Mouse (Mus musculus): ENCODE results near the gene Tubg1. TPM values are rescaled to one million over a fixed set of nuclear protein-coding genes. Genes with fewer than 3 reads are reported as not detected.
"Not testable (repeated sequence)": the region's sequence is repeated elsewhere in the genome, so short reads cannot be mapped to it uniquely, and the experiment has no call there.

Tubg1 gene
- total RNA-seq, 1 experiment from 2014 or later = 32.5 TPM

DNA sequence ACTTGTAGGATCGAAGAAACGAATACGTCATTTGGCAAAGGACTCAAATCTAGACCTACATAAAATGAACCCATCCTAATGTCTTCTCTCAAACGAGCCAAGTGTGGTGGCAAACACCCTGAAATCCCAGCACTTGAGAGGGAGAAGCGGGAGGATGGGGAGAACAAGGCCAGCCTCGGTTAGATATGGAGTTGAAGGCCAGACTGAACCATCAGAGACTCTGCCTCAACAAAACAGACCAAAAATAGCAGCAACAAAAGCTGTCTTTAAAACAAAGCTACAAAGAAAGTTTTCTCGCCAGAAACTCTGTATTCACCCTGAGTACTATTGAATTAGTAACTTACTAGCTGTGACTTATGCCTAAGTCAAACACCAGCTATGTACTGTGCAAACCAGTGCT, 17.3 kb downstream of the Tubg1 start:
- ATAC-seq (replicated peaks; ENCODE audit: low read depth, poor library complexity, severe bottlenecking) = no peak

DNA sequence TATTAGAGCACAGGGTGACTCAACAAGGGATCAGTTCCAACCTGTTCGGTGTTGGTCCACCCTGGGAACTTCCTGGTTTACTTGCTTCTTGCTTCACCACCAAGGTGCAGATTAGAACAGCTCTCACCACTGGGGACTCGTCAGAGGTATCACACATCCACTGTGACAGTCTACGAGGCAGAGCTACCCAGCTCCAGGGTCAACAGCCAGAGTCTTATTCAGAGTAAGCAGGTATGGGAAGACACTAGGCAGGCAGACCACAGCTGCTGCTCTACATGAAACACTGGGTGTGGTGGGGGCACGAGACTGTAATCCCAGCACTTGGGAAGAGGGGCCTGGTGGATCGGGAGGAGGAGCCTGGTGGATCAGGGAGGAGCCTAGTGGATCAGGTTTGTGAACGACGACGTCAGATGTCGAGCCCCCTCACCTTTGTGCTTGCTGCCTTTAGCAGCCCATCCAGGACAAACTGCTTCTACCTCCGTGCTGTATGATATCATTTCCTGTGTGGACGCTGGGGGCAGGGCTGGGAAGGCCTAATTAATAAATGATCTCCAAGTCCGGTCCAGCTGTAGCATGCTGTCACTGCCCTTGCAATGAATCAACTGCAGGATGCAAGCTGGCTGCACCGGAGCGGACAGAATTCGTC, 18.9 kb downstream of the Tubg1 start:
- 0 out of 2 replicates have a peak, but pooled peaks have one; percentile 39 for ATAC-seq (replicated peaks; ENCODE audit: low read depth, poor library complexity, severe bottlenecking)

- no peak for ATAC-seq (replicated peaks; ENCODE audit: low read depth, poor library complexity, severe bottlenecking)
These were observed 20.6 kb downstream of the Tubg1 start for GRCm38 (mm10) chr11:101140164-101140819.

- ATAC-seq (replicated peaks; ENCODE audit: low read depth, poor library complexity, severe bottlenecking) = no peak
These were observed 21.4 kb downstream of the Tubg1 start for GRCm38 (mm10) chr11:101141088-101141487.

DNA sequence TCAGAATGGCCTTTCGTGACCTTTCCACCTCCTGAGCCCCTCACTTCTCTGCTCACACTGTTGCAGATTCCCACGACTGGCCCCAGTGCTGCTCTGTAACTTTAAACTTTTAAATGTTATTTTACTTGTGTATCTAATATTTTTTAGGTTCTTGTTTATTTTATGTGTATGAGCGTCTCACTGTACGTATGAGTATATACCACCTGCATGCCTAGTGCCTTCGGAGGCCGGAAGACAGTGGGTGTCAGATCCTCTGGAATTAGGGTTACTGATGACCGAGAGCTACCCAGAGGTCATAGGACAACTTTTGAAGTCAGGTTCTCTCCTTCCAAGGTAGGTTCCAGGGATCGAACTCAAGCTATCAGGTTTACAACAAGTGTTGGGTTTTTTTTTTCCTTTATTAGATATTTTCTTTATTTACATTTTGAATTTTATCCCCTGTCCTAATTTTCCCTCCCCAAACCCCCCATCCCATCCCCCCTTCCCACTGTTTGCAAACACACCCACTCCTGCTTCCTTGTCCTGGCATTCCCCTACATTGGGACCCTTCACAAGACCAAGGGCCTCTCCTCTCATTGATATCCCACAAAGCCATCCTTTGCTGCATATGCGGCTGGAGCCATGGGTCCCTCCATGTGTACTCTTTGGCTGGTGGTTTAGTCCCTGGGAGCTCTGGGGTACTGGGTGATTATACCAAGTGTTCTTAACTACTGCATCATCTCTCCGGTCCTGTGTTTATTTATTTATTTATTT, 22.7 kb downstream of the Tubg1 start:
- no peak for ATAC-seq (replicated peaks; ENCODE audit: low read depth, poor library complexity, severe bottlenecking)

- ATAC-seq (replicated peaks; ENCODE audit: low read depth, poor library complexity, severe bottlenecking) = peak; percentile 73
These were observed 23.8 kb downstream of the Tubg1 start for GRCm38 (mm10) chr11:101143338-101144225.

DNA sequence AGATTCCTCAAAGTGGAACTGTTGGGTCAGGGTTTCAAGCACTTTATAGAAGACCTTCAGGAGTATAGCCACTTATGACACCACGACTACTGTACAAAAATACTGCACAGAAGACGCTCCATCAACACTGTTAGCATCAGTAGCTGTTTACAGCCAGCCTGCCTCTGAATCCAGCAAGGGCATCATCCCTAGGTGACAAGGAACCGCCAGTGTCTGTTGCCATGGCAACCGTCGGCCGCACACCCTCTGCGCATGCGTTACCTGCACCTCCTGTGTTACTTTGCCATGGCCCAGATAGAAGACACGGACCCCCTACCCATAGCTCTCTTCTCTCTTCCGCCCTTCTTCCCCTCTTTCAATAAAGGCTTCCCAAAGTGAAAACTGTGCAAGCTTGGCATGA, 26.6 kb downstream of the Tubg1 start:
- no peak for ATAC-seq (replicated peaks; ENCODE audit: low read depth, poor library complexity, severe bottlenecking)

- no peak for ATAC-seq (replicated peaks; ENCODE audit: low read depth, poor library complexity, severe bottlenecking)
These were observed 29.0 kb downstream of the Tubg1 start for GRCm38 (mm10) chr11:101148751-101149150.

- no peak for ATAC-seq (replicated peaks; ENCODE audit: low read depth, poor library complexity, severe bottlenecking)
These were observed 29.7 kb downstream of the Tubg1 start for GRCm38 (mm10) chr11:101149178-101150105.

DNA sequence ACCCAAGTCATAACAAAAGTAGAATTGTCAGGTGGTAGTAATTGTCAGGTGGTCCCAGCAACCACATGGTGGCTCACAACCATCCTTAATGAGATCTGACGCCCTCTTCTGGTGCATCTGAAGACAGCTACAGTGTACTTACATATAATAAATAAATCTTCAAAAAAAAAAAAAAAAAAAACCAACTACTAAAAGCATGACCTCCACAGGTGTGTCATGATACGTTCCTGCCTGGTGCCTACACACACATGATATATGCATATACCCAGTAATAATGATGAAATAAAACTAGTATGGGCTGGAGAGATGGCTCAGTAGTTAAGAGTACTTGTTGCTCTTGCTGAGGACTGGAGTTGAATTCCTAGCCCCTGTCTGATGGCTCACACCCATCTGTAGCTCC, 31.3 kb downstream of the Tubg1 start:
- no peak for ATAC-seq (replicated peaks; ENCODE audit: low read depth, poor library complexity, severe bottlenecking)

GRCm38 (mm10) chr11:101152825-101153224, 33.1 kb downstream of the Tubg1 start:
- ATAC-seq (replicated peaks; ENCODE audit: low read depth, poor library complexity, severe bottlenecking) = no peak

DNA sequence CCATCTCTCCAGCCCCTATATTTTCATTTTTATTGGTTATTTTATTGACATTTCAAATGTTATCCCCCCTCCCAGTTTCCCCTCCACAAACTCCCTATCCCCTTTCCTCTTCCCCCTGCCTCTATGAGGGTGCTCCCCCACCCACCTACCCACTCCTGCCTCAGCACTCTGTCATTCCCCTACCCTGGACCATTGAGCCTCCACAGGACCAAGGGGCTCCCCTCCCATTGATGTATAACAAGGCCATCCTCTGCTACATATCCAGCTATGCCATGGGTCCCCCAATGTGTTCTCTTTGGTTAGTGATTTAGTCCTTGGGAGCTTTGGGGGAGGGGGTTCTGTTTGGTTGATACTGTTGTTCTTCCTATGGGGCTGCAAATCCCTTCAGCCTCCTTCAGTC, 34.9 kb downstream of the Tubg1 start:
- ATAC-seq (replicated peaks; ENCODE audit: low read depth, poor library complexity, severe bottlenecking) = no peak

DNA sequence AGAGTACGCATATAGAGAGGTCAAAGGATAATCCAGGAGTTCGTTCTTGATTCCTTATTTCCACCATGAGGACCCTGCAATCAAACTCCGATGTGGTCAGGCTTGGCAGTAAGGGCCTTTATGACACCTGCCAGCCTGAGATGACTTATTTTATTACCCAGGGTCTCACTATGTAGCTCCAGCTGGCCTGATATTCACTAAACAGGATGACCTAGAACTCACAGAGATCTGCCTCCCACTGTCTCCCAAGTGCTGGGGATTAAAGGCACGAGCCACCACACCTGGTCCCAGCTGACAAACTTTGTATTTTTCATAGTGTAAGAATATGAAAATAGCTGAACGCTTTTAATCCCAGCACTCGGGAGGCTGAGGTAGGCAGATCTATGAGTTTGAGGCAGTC, 35.4 kb downstream of the Tubg1 start:
- no peak for ATAC-seq (replicated peaks; ENCODE audit: low read depth, poor library complexity, severe bottlenecking)

DNA sequence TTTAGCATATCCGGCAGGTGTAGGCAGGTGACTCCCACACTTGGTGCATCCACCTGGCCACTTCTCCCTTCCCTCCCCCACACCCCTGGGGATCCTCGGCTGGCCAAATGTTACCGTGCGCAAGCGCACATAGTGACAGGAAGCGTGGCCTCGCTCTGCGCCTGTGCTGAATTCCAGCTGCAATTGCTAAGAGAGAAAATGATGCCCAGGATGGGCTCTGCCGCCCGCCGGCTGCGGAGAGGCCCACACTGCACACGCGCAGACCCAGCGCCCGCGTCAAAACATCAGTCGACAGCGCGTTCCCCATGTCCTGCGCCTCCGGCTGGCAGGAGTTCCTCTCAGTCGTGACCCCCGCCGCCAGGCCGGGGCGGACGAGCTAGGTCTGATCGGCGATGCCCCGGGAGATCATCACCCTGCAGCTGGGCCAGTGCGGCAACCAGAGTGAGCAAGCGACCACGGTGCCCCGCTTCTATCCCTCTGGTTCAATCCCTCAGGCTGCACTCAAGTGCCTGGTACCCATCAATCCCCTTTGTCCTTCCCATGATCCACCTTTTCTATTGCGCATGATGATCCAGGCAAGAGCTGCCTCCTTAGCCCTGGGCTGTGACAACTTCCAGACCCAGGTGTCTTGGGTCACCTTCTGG, 36.1 kb downstream of the Tubg1 start, which contains the start of gene Tubg2:
TSS of gene Tubg2 (plus strand) at position 180 of the 644 bp plus-strand sequence.
- ATAC-seq (replicated peaks; ENCODE audit: low read depth, poor library complexity, severe bottlenecking) = peak; percentile 60; the same call in 1 of the 2 replicates

DNA sequence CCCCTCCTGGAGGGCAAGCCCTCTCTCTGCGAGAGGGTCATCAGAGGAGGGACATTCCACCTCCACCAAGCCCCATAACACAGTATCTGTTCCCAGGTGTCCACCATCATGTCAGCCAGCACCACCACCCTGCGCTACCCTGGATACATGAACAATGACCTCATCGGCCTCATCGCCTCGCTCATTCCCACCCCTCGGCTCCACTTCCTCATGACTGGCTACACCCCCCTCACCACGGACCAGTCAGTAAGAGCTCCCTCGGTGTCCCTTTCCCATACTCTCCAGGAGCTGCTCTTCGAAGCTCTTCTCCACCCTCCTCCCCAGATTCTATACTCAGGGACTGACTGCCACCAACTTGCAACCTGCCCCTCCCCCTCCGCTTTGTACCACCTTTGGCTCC, 40.4 kb downstream of the Tubg1 start:
- not testable (repeated sequence) for ATAC-seq (replicated peaks; ENCODE audit: low read depth, poor library complexity, severe bottlenecking)

GRCm38 (mm10) chr11:101160981-101161505, 41.3 kb downstream of the Tubg1 start:
- not testable (repeated sequence) for ATAC-seq (replicated peaks; ENCODE audit: low read depth, poor library complexity, severe bottlenecking)

DNA sequence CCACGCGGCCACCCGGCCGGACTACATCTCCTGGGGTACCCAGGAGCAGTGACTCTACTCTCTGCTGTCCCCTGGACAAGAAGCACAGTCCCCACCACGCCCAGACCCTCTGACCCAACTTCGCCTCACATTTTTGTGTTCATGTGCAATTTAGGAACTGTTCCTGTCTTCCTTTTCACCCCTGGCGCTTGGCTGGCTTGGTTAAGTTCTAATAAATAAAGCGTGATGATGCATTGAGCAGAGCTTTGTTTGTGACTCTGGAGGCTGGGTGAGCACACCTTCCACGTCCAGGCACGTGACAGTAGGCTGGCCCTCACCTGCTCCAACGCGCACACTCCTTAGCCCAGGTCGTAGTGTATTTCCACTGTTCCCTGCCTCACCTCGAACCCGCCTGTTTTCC, 41.8 kb downstream of the Tubg1 start:
- ATAC-seq (replicated peaks; ENCODE audit: low read depth, poor library complexity, severe bottlenecking) = no peak

- ATAC-seq (replicated peaks; ENCODE audit: low read depth, poor library complexity, severe bottlenecking) = no peak
These were observed 42.6 kb downstream of the Tubg1 start for GRCm38 (mm10) chr11:101162301-101162700.
